Mouse (Mus musculus) ovary, adult 18-20 months (tissue): ENCODE data around the gene A730071L15Rik.

Experiments used
- DNase-seq: peaks from one replicate; pipeline ENCODE4 v3.0.0; 2022; ENCODE audit warnings: low spot score, mixed read lengths

The A730071L15Rik gene

GRCm38 (mm10) chr11:6183246-6183645 lies 16.6 kb upstream of the A730071L15Rik start:
- no peak for DNase-seq

GRCm38 (mm10) chr11:6184202-6184935 lies 15.5 kb upstream of the A730071L15Rik start:
- no peak for DNase-seq

GRCm38 (mm10) chr11:6187399-6187798 lies 12.4 kb upstream of the A730071L15Rik start:
- no peak for DNase-seq

GRCm38 (mm10) chr11:6187878-6188277 lies 12.0 kb upstream of the A730071L15Rik start:
- peak; percentile 62 for DNase-seq

GRCm38 (mm10) chr11:6196780-6197179 lies 3.0 kb upstream of the A730071L15Rik start:
- DNase-seq: no peak

GRCm38 (mm10) chr11:6198449-6198848 lies 1.4 kb upstream of the A730071L15Rik start:
- DNase-seq: no peak

- peak; percentile 73 for DNase-seq
These were observed 299 bp downstream of the A730071L15Rik start, which contains the start of gene Nudcd3 for GRCm38 (mm10) chr11:6200087-6200569. TSS of gene Nudcd3 (minus strand) at chr11:6200415.

GRCm38 (mm10) chr11:6200570-6200969 lies 741 bp downstream of the A730071L15Rik start:
- no peak for DNase-seq

GRCm38 (mm10) chr11:6207090-6207489 lies 7.3 kb downstream of the A730071L15Rik start:
- DNase-seq: no peak

GRCm38 (mm10) chr11:6208158-6208557 lies 8.3 kb downstream of the A730071L15Rik start:
- DNase-seq: no peak

GRCm38 (mm10) chr11:6216834-6217233 lies 17.0 kb downstream of the A730071L15Rik start:
- no peak for DNase-seq

- DNase-seq: no peak
These were observed 18.5 kb downstream of the A730071L15Rik start for GRCm38 (mm10) chr11:6218189-6218896.

GRCm38 (mm10) chr11:6219967-6220366 lies 20.1 kb downstream of the A730071L15Rik start:
- DNase-seq: no peak

GRCm38 (mm10) chr11:6222187-6222586 lies 22.4 kb downstream of the A730071L15Rik start:
- DNase-seq: no peak

GRCm38 (mm10) chr11:6224541-6225229 lies 24.9 kb downstream of the A730071L15Rik start:
- DNase-seq: no peak

- DNase-seq: no peak
These were observed 30.2 kb downstream of the A730071L15Rik start, which contains the start of gene Npc1l1 for GRCm38 (mm10) chr11:6230012-6230411. TSS of gene Npc1l1 (minus strand) at chr11:6230143.

GRCm38 (mm10) chr11:6233025-6233424 lies 33.2 kb downstream of the A730071L15Rik start:
- DNase-seq: no peak

GRCm38 (mm10) chr11:6244707-6245106 lies 44.9 kb downstream of the A730071L15Rik start:
- no peak for DNase-seq
